Mouse (Mus musculus): ENCODE data around the gene Krtap29-1. TPM values are rescaled to one million over a fixed set of nuclear protein-coding genes. Genes with fewer than 3 reads are reported as not detected.

Krtap29-1 gene
- polyA plus RNA-seq, 1 experiment = not detected

GRCm38 (mm10) chr11:99982731-99983130, 3.9 kb upstream of the Krtap29-1 start:
- TF ChIP-seq POLR2A (IDR thresholded peaks at IDR 0.05; ENCODE audit: control insufficient read depth, extremely low read depth, insufficient read depth, low read length, poor library complexity) (no peak), CTCF (IDR thresholded peaks at IDR 0.05; ENCODE audit: borderline replicate concordance, control insufficient read depth, extremely low read depth, insufficient read depth, low read length, poor library complexity) (no peak)
- no peak for DNase-seq
- H3K27ac ChIP-seq (ENCODE audit: control insufficient read depth, insufficient read depth, low read length) = no peak overlapping the region

GRCm38 (mm10) chr11:99965961-99966360, 12.9 kb downstream of the Krtap29-1 start:
- Histone ChIP-seq H3K27me3 (ENCODE audit: control insufficient read depth, insufficient read depth, low read length) (no peaks in the 10 kb centered on the region), H3K4me3 (ENCODE audit: control insufficient read depth, insufficient read depth, low read length) (no peak overlapping the region), H3K4me1 (replicated peaks; ENCODE audit: control insufficient read depth, insufficient read depth, low read length) (no peaks in the 10 kb centered on the region), H3K36me3 (ENCODE audit: control insufficient read depth, insufficient read depth, low read length) (no peaks in the 10 kb centered on the region), H3K27ac (ENCODE audit: control insufficient read depth, insufficient read depth, low read length) (no peak overlapping the region)
- WGBS = 50% methylated on average over 2 of the region's 2 CpGs
- no peak for DNase-seq
- TF ChIP-seq CTCF (IDR thresholded peaks at IDR 0.05; ENCODE audit: borderline replicate concordance, control insufficient read depth, extremely low read depth, insufficient read depth, low read length, poor library complexity) = no peak
- no peak for TF ChIP-seq POLR2A (IDR thresholded peaks at IDR 0.05; ENCODE audit: control insufficient read depth, extremely low read depth, insufficient read depth, low read length, poor library complexity)

More at GRCm38 (mm10) chr11:99982731-99983130, 3.9 kb upstream of the Krtap29-1 start:
- no peaks in the 10 kb centered on the region for H3K27me3 ChIP-seq (ENCODE audit: control insufficient read depth, insufficient read depth, low read length)
- WGBS = 94% methylated on average over 9 of the region's 9 CpGs
- no peak overlapping the region for H3K4me3 ChIP-seq (ENCODE audit: control insufficient read depth, insufficient read depth, low read length)
- H3K36me3 ChIP-seq (ENCODE audit: control insufficient read depth, insufficient read depth, low read length) = no peaks in the 10 kb centered on the region
- H3K4me1 ChIP-seq (replicated peaks; ENCODE audit: control insufficient read depth, insufficient read depth, low read length) = no peaks in the 10 kb centered on the region

GRCm38 (mm10) chr11:99964213-99964612, 14.6 kb downstream of the Krtap29-1 start:
- Histone ChIP-seq H3K4me3 (ENCODE audit: control insufficient read depth, insufficient read depth, low read length) (no peak overlapping the region), H3K27ac (ENCODE audit: control insufficient read depth, insufficient read depth, low read length) (no peak overlapping the region), H3K36me3 (ENCODE audit: control insufficient read depth, insufficient read depth, low read length) (no peaks in the 10 kb centered on the region), H3K27me3 (ENCODE audit: control insufficient read depth, insufficient read depth, low read length) (no peaks in the 10 kb centered on the region), H3K4me1 (replicated peaks; ENCODE audit: control insufficient read depth, insufficient read depth, low read length) (no peaks in the 10 kb centered on the region)
- no peak for TF ChIP-seq CTCF (IDR thresholded peaks at IDR 0.05; ENCODE audit: borderline replicate concordance, control insufficient read depth, extremely low read depth, insufficient read depth, low read length, poor library complexity)
- no peak for TF ChIP-seq POLR2A (IDR thresholded peaks at IDR 0.05; ENCODE audit: control insufficient read depth, extremely low read depth, insufficient read depth, low read length, poor library complexity)
- WGBS = 68% methylated on average over 6 of the region's 6 CpGs
- no peak for DNase-seq

GRCm38 (mm10) chr11:99948175-99948574, 30.7 kb downstream of the Krtap29-1 start, which contains the start of gene Krtap9-5:
Gene Krtap9-5, plus strand, starts transcription at chr11:99948475.
- H3K27me3 ChIP-seq (ENCODE audit: control insufficient read depth, insufficient read depth, low read length) = no peaks in the 10 kb centered on the region
- H3K4me1 ChIP-seq (replicated peaks; ENCODE audit: control insufficient read depth, insufficient read depth, low read length) = no peaks in the 10 kb centered on the region
- H3K4me3 ChIP-seq (ENCODE audit: control insufficient read depth, insufficient read depth, low read length) = no peak within 1 kb of the TSS
- no peak for TF ChIP-seq CTCF (IDR thresholded peaks at IDR 0.05; ENCODE audit: borderline replicate concordance, control insufficient read depth, extremely low read depth, insufficient read depth, low read length, poor library complexity)
- no peak for DNase-seq
- WGBS = 93% methylated on average over 2 of the region's 2 CpGs
- H3K36me3 ChIP-seq (ENCODE audit: control insufficient read depth, insufficient read depth, low read length) = no peaks in the 10 kb centered on the region
- no peak within 1 kb of the TSS for H3K27ac ChIP-seq (ENCODE audit: control insufficient read depth, insufficient read depth, low read length)

- DNase-seq = no peak
- no peaks in the 10 kb centered on the region for H3K36me3 ChIP-seq (ENCODE audit: control insufficient read depth, insufficient read depth, low read length)
- no peak for TF ChIP-seq POLR2A (IDR thresholded peaks at IDR 0.05; ENCODE audit: control insufficient read depth, extremely low read depth, insufficient read depth, low read length, poor library complexity)
- no peak for TF ChIP-seq CTCF (IDR thresholded peaks at IDR 0.05; ENCODE audit: borderline replicate concordance, control insufficient read depth, extremely low read depth, insufficient read depth, low read length, poor library complexity)
- 75% methylated on average over 9 of the region's 9 CpGs for WGBS
- no peaks in the 10 kb centered on the region for H3K4me1 ChIP-seq (replicated peaks; ENCODE audit: control insufficient read depth, insufficient read depth, low read length)
- no peaks in the 10 kb centered on the region for H3K27me3 ChIP-seq (ENCODE audit: control insufficient read depth, insufficient read depth, low read length)
- H3K4me3 ChIP-seq (ENCODE audit: control insufficient read depth, insufficient read depth, low read length) = no peak overlapping the region
- no peak overlapping the region for H3K27ac ChIP-seq (ENCODE audit: control insufficient read depth, insufficient read depth, low read length)
Observed at GRCm38 (mm10) chr11:99937751-99938264, 41.0 kb downstream of the Krtap29-1 start.

GRCm38 (mm10) chr11:99935991-99936390, 42.9 kb downstream of the Krtap29-1 start, which contains the start of gene Krtap31-2:
Gene Krtap31-2, plus strand, starts transcription at chr11:99936291.
- 91% methylated on average over 1 of the region's 1 CpGs for WGBS
- Histone ChIP-seq H3K27ac (ENCODE audit: control insufficient read depth, insufficient read depth, low read length) (no peak within 1 kb of the TSS), H3K36me3 (ENCODE audit: control insufficient read depth, insufficient read depth, low read length) (no peaks in the 10 kb centered on the region), H3K27me3 (ENCODE audit: control insufficient read depth, insufficient read depth, low read length) (no peaks in the 10 kb centered on the region), H3K4me3 (ENCODE audit: control insufficient read depth, insufficient read depth, low read length) (no peak within 1 kb of the TSS), H3K4me1 (replicated peaks; ENCODE audit: control insufficient read depth, insufficient read depth, low read length) (no peaks in the 10 kb centered on the region)
- TF ChIP-seq POLR2A (IDR thresholded peaks at IDR 0.05; ENCODE audit: control insufficient read depth, extremely low read depth, insufficient read depth, low read length, poor library complexity) (no peak), CTCF (IDR thresholded peaks at IDR 0.05; ENCODE audit: borderline replicate concordance, control insufficient read depth, extremely low read depth, insufficient read depth, low read length, poor library complexity) (no peak)
- no peak for DNase-seq

Other genes starting within 250 kb of the Krtap29-1 start
- not detected in 2 replicates for gene Gm14180, start 244.8 kb downstream of the Krtap29-1 start, polyA plus RNA-seq (2012; rRNA removed)
- not detected in 2 replicates for gene Gm11595, start 206.1 kb downstream of the Krtap29-1 start, polyA plus RNA-seq (2012; rRNA removed)
- not detected in 2 replicates for gene Krtap4-8, start 198.3 kb downstream of the Krtap29-1 start, polyA plus RNA-seq (2012; rRNA removed)
- gene Krtap4-9, start 193.9 kb downstream of the Krtap29-1 start, polyA plus RNA-seq (2012; rRNA removed) = 0.17 TPM in 1 of 2 replicates, not detected in the other
- not detected in 2 replicates for gene Gm11596, start 185.6 kb downstream of the Krtap29-1 start, polyA plus RNA-seq (2012; rRNA removed)
- gene Gm11569, start 180.1 kb downstream of the Krtap29-1 start, polyA plus RNA-seq (2012; rRNA removed) = not detected in 2 replicates
- gene Gm11554, start 174.6 kb downstream of the Krtap29-1 start, polyA plus RNA-seq (2012; rRNA removed) = not detected in 2 replicates
- not detected in 2 replicates for gene Krtap4-13, start 169.2 kb downstream of the Krtap29-1 start, polyA plus RNA-seq (2012; rRNA removed)
- gene Gm11564, start 163.4 kb downstream of the Krtap29-1 start, polyA plus RNA-seq (2012; rRNA removed) = not detected in 2 replicates
- gene 2300003K06Rik, start 141.0 kb downstream of the Krtap29-1 start, polyA plus RNA-seq (2012; rRNA removed) = not detected in 2 replicates
- gene Krtap4-16, start 127.4 kb downstream of the Krtap29-1 start, polyA plus RNA-seq (2012; rRNA removed) = 0.28 TPM in 1 of 2 replicates, not detected in the other
- gene Gm11568, start 121.1 kb downstream of the Krtap29-1 start, polyA plus RNA-seq (2012; rRNA removed) = not detected in 2 replicates
- gene Gm11559, start 114.6 kb downstream of the Krtap29-1 start, polyA plus RNA-seq (2012; rRNA removed) = 0.31 TPM in 1 of 2 replicates, not detected in the other
- not detected in 2 replicates for gene Krtap9-1, start 105.7 kb downstream of the Krtap29-1 start, polyA plus RNA-seq (2012; rRNA removed)
- gene Gm11567, start 99.9 kb downstream of the Krtap29-1 start, polyA plus RNA-seq (2012; rRNA removed) = not detected in 2 replicates
- gene Krtap31-1, start 71.1 kb downstream of the Krtap29-1 start, polyA plus RNA-seq (2012; rRNA removed) = 0.13 TPM in 1 of 2 replicates, not detected in the other
- gene Gm11565, start 64.3 kb downstream of the Krtap29-1 start, polyA plus RNA-seq (2012; rRNA removed) = not detected in 2 replicates
- gene Krtap31-2, start 42.8 kb downstream of the Krtap29-1 start, polyA plus RNA-seq (2012; rRNA removed) = 0.11 TPM in 1 of 2 replicates, not detected in the other
- gene Krtap9-5, start 30.6 kb downstream of the Krtap29-1 start, polyA plus RNA-seq (2012; rRNA removed) = not detected in 2 replicates
- gene Krtap16-1, start 7.5 kb upstream of the Krtap29-1 start, polyA plus RNA-seq (2012; rRNA removed) = not detected in 2 replicates
- 0.31 and 0.43 TPM in 2 replicates for gene Krtap17-1, start 14.9 kb upstream of the Krtap29-1 start, polyA plus RNA-seq (2012; rRNA removed)
- gene Krt33a, start 37.2 kb upstream of the Krtap29-1 start, polyA plus RNA-seq (2012; rRNA removed) = 0.11 and 0.14 TPM in 2 replicates
- gene Krt33b, start 50.8 kb upstream of the Krtap29-1 start, polyA plus RNA-seq (2012; rRNA removed) = 0.44 TPM in 1 of 2 replicates, not detected in the other
- gene Krt34, start 62.5 kb upstream of the Krtap29-1 start, polyA plus RNA-seq (2012; rRNA removed) = not detected in 2 replicates
- gene Krt31, start 71.5 kb upstream of the Krtap29-1 start, polyA plus RNA-seq (2012; rRNA removed) = 0.15 and 0.23 TPM in 2 replicates
- gene Krt32, start 109.2 kb upstream of the Krtap29-1 start, polyA plus RNA-seq (2012; rRNA removed) = 0.18 and 0.30 TPM in 2 replicates
- gene Krt35, start 117.2 kb upstream of the Krtap29-1 start, polyA plus RNA-seq (2012; rRNA removed) = 0.13 and 0.20 TPM in 2 replicates
- gene Krt36, start 126.6 kb upstream of the Krtap29-1 start, polyA plus RNA-seq (2012; rRNA removed) = 0.79 and 0.90 TPM in 2 replicates
- 0.92 and 0.98 TPM in 2 replicates for gene Krt13, start 142.5 kb upstream of the Krtap29-1 start, polyA plus RNA-seq (2012; rRNA removed)
- 0.85 and 1.1 TPM in 2 replicates for gene Krt15, start 156.9 kb upstream of the Krtap29-1 start, polyA plus RNA-seq (2012; rRNA removed)
- 8.7 and 13.0 TPM in 2 replicates for gene Krt19, start 169.6 kb upstream of the Krtap29-1 start, polyA plus RNA-seq (2012; rRNA removed)
- gene Krt9, start 214.2 kb upstream of the Krtap29-1 start, polyA plus RNA-seq (2012; rRNA removed) = 0.31 and 0.42 TPM in 2 replicates
- gene Krt14, start 228.5 kb upstream of the Krtap29-1 start, polyA plus RNA-seq (2012; rRNA removed) = 59.7 and 80.7 TPM in 2 replicates